Mouse (Mus musculus) midbrain, embryonic 16.5 days (tissue): ENCODE measurements around the gene Oxsr1. TPM values are rescaled to one million over a fixed set of nuclear protein-coding genes. Genes with fewer than 3 reads are reported as not detected.
A peak's percentile ranks its signal among the peaks of the same experiment; 100 is the strongest.

Experiments
- ATAC-seq: fragments of 200-750 bp; cut with Nextera tagmentation; 2 replicates; pipeline ENCODE4 v1.8.0; 2017; ENCODE audit warnings: moderate TSS enrichment
- H3K27ac ChIP-seq: fragments of 300-500 bp; sonication (generic); 2 replicates; pipeline ENCODE4 v1.5.1; 2014; ENCODE audit warnings: mild to moderate bottlenecking, low read length, mixed read lengths
- H3K27me3 ChIP-seq: fragments of 300-500 bp; sonication (generic); 2 replicates; pipeline ENCODE4 v1.6.1; 2014; ENCODE audit warnings: low read depth, low read length, mixed read lengths; ENCODE audit not compliant: control insufficient read depth, insufficient read depth
- H3K36me3 ChIP-seq: fragments of 300-500 bp; sonication (generic); 2 replicates; pipeline ENCODE4 v1.6.1; 2014; ENCODE audit warnings: mild to moderate bottlenecking, low read length, moderate library complexity, mixed read lengths; ENCODE audit not compliant: control insufficient read depth, insufficient read depth
- H3K4me1 ChIP-seq: fragments of 300-500 bp; sonication (generic); 2 replicates; pipeline ENCODE4 v1.6.1; 2014; ENCODE audit warnings: mild to moderate bottlenecking, low read length, mixed read lengths; ENCODE audit not compliant: control insufficient read depth, insufficient read depth
- H3K4me2 ChIP-seq: fragments of 300-500 bp; sonication (generic); 2 replicates; pipeline ENCODE4 v1.6.1; 2014; ENCODE audit warnings: mild to moderate bottlenecking, low read length, mixed read lengths
- H3K4me3 ChIP-seq: fragments of 300-500 bp; sonication (generic); 2 replicates; pipeline ENCODE4 v1.5.1; 2014; ENCODE audit warnings: low read depth, mild to moderate bottlenecking, low read length, moderate library complexity, mixed read lengths
- H3K9ac ChIP-seq: fragments of 300-500 bp; sonication (generic); 2 replicates; pipeline ENCODE4 v1.6.1; 2014; ENCODE audit warnings: low read depth, low read length, mixed read lengths
- H3K9me3 ChIP-seq: fragments of 300-500 bp; sonication (generic); replicated peaks from 2 replicates; pipeline ENCODE4 v1.6.1; 2014; ENCODE audit warnings: mild to moderate bottlenecking, low read length, mixed read lengths; ENCODE audit not compliant: control insufficient read depth, poor library complexity, severe bottlenecking
- WGBS: fragments of 180-500 bp; shearing (Covaris S2); extraction: QIAGEN DNeasy Blood & Tissue Kit; methylation state at CpG from one replicate; pipeline ENCODE4 v1.1.7; 2014; 5-methylcytosine and 5-hydroxymethylcytosine counted together
- polyA plus RNA-seq: library from polyadenylated mRNA; unstranded; fragments of >200 nt; fragmentation: Nextera tagmentation; extraction: Ambion mirVana; gene quantifications from 2 replicates; pipeline ENCODE4 v1.2.1, GENCODE M21; 2015

Gene Oxsr1
- polyA plus RNA-seq, 1 experiment from 2014 or later, result 13.0 TPM

DNA sequence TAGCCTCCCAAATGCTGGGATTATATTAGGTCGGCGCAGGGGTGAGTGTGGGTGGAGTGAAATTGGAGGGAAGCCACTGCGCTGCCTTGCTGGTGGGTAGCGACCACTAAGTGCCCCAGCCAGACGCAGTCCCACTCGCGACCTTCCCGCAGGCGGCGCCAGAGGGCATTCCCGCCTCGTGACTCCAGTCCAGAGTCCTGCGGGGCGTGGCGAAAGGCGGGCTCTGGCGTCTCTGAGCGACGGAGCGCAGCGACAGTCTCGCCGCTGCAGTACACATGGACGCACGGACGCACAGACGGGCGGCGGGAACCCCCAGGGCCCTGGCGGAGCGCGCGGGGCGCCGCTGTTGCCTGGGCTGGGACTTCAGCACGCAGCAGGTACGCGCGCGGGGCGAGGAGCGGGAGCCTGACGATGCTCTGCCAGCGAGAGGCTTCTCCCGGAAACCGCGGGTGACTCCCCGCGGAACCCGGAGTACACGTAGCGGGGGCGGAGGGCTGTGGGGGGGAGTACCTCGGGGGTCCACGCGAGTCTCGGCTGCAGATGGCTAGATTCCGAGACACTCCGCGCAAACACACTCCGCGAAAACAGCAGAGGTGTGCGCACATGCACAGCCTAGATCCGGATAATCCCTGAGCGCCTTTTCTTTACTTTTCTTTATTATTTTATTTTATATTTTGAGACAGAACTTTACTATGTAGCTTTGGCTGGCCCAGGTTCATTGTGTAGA is 35.3 kb upstream of the Oxsr1 start, which contains the start of gene Xylb:
Xylb (plus strand) TSS at position 51 of the 727 bp plus-strand sequence.
- Histone ChIP-seq H3K9ac (peak within 1 kb of the TSS; percentile 82), H3K27ac (no peak within 1 kb of the TSS), H3K4me3 (peak within 1 kb of the TSS; percentile 70), H3K9me3 (no peaks in the 10 kb centered on the region), H3K36me3 (no peaks in the 10 kb centered on the region), H3K4me1 (peaks cover 3% of the 10 kb centered on the region; the same call in 1 of the 2 replicates), H3K27me3 (no peaks in the 10 kb centered on the region), H3K4me2 (peak within 1 kb of the TSS; percentile 80)
- ATAC-seq, result peak; percentile 88
- WGBS, result 2% methylated on average over 55 of the region's 65 CpGs

GRCm38 (mm10) chr9:119355943-119356342 is 33.7 kb upstream of the Oxsr1 start:
- H3K4me3 ChIP-seq, result no peak overlapping the region
- no peaks in the 10 kb centered on the region for H3K9me3 ChIP-seq
- no peak for ATAC-seq
- peaks cover 4% of the 10 kb centered on the region for H3K36me3 ChIP-seq
- H3K4me2 ChIP-seq, result no peak overlapping the region
- H3K4me1 ChIP-seq, result peaks cover 3% of the 10 kb centered on the region; the same call in 1 of the 2 replicates
- 74% methylated on average over 6 of the region's 6 CpGs for WGBS
- H3K27me3 ChIP-seq, result no peaks in the 10 kb centered on the region
- H3K9ac ChIP-seq, result no peak overlapping the region
- no peak overlapping the region for H3K27ac ChIP-seq

- Histone ChIP-seq H3K9ac (no peak overlapping the region), H3K27ac (no peak overlapping the region), H3K4me1 (peaks cover 3% of the 10 kb centered on the region; the same call in 1 of the 2 replicates), H3K4me2 (no peak overlapping the region), H3K9me3 (no peaks in the 10 kb centered on the region), H3K27me3 (no peaks in the 10 kb centered on the region), H3K4me3 (no peak overlapping the region), H3K36me3 (peaks cover 10% of the 10 kb centered on the region)
- WGBS, result 81% methylated on average over 6 of the region's 6 CpGs
- no peak for ATAC-seq
These were observed 31.7 kb upstream of the Oxsr1 start for GRCm38 (mm10) chr9:119353926-119354325.

GRCm38 (mm10) chr9:119352060-119352459 is 29.8 kb upstream of the Oxsr1 start:
- Histone ChIP-seq H3K36me3 (peaks cover 19% of the 10 kb centered on the region), H3K4me3 (no peak overlapping the region), H3K4me1 (no peaks in the 10 kb centered on the region), H3K27ac (no peak overlapping the region), H3K9me3 (no peaks in the 10 kb centered on the region), H3K27me3 (no peaks in the 10 kb centered on the region), H3K4me2 (no peak overlapping the region), H3K9ac (no peak overlapping the region)
- 0 out of 2 replicates have a peak, but pooled peaks have one; percentile 59 for ATAC-seq
- WGBS, result 14% methylated on average over 4 of the region's 4 CpGs

- Histone ChIP-seq H3K4me1 (no peaks in the 10 kb centered on the region), H3K4me3 (no peak overlapping the region), H3K9ac (no peak overlapping the region), H3K4me2 (no peak overlapping the region), H3K36me3 (peaks cover 23% of the 10 kb centered on the region), H3K27ac (no peak overlapping the region), H3K27me3 (no peaks in the 10 kb centered on the region), H3K9me3 (no peaks in the 10 kb centered on the region)
- 94% methylated on average over 10 of the region's 10 CpGs for WGBS
- no peak for ATAC-seq
These were observed 28.9 kb upstream of the Oxsr1 start for GRCm38 (mm10) chr9:119350947-119351705.

DNA sequence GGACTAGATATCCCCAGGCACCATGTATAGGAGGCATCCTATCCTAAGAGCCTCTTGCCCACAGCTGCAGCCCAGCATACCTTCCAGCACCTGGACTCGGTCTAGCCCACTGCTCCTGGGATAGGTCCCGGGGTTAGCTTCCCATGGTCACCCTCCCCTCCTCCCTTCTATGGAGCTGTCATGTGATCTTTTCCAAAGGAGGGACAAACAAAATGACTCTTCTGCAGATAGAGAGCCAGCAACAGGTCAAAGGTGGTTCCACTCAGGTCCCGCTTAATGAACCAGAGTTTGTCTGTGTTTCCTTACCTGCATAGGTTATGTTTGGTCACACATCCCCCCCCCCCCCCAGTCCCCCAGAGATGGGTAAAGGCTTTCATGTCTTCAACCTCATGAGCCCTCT is 28.3 kb upstream of the Oxsr1 start:
- Histone ChIP-seq H3K27ac (no peak overlapping the region), H3K4me3 (no peak overlapping the region), H3K4me2 (no peak overlapping the region), H3K9me3 (no peaks in the 10 kb centered on the region), H3K36me3 (peaks cover 23% of the 10 kb centered on the region), H3K9ac (no peak overlapping the region), H3K27me3 (no peaks in the 10 kb centered on the region), H3K4me1 (no peaks in the 10 kb centered on the region)
- WGBS, result 85% methylated on average over 3 of the region's 3 CpGs
- ATAC-seq, result no peak

- Histone ChIP-seq H3K4me2 (no peak overlapping the region), H3K4me1 (peaks cover 10% of the 10 kb centered on the region), H3K9ac (no peak overlapping the region), H3K4me3 (no peak overlapping the region), H3K27me3 (no peaks in the 10 kb centered on the region), H3K36me3 (peaks cover 30% of the 10 kb centered on the region), H3K9me3 (no peaks in the 10 kb centered on the region), H3K27ac (no peak overlapping the region)
- ATAC-seq, result no peak
- WGBS, result 94% methylated on average over 8 of the region's 8 CpGs
These were observed 24.1 kb upstream of the Oxsr1 start for GRCm38 (mm10) chr9:119346376-119346775.

DNA sequence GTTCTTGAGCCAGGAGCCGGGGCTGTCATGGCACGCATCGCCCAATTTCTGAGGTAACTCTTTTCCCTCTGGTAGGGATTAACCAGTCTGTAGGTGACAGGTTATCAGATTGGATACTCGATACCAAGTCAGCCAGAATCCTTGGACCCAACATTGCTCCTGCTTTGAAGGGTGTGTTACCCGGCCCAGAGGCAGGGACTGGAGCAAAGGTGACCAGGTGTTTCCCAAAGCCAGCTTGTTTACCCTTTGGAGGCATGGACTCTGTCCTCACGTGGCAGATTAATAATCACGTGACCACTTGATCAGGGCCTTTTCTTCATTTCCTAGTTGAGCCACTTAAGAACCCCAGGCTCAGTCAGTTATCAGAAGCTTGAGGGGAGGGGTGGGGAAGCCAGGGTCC is 20.5 kb upstream of the Oxsr1 start:
- H3K4me2 ChIP-seq, result no peak overlapping the region
- H3K27ac ChIP-seq, result no peak overlapping the region
- ATAC-seq, result no peak
- no peak overlapping the region for H3K4me3 ChIP-seq
- 0 out of 2 replicates have a peak, but pooled peaks cover 3% of the 10 kb centered on the region for H3K27me3 ChIP-seq
- WGBS, result 87% methylated on average over 7 of the region's 7 CpGs
- no peak overlapping the region for H3K9ac ChIP-seq
- H3K9me3 ChIP-seq, result no peaks in the 10 kb centered on the region
- H3K4me1 ChIP-seq, result peaks cover 20% of the 10 kb centered on the region
- H3K36me3 ChIP-seq, result peaks cover 11% of the 10 kb centered on the region
